Mouse (Mus musculus) large intestine, adult 2 months (tissue): ENCODE measurements at regions not wholly inside any gene's neighbourhood (a gene's known extent, or its start where the extent isn't known, plus 50 kb on each side); places are given as distances from the start of the nearest gene placed in this dataset.
"Not testable (repeated sequence)": the region's sequence is repeated elsewhere in the genome, so short reads cannot be mapped to it uniquely, and the experiment has no call there.

ENCODE experiments used
- DNase-seq: peaks from one replicate; pipeline ENCODE4 v3.0.0-alpha.2; 2012; ENCODE audit warnings: low read depth, low spot score
- WGBS: fragments of 180-500 bp; shearing (Covaris S2); methylation state at CpG from one replicate; pipeline ENCODE4 v1.1.7; 2018; 5-methylcytosine and 5-hydroxymethylcytosine counted together

GRCm38 (mm10) chr14:53134783-53135182 lies 639.2 kb upstream of the Olfr1507 start:
- not testable (repeated sequence) for DNase-seq

- WGBS, result 25% methylated on average over 6 of the region's 6 CpGs
- DNase-seq, result not testable (repeated sequence)
Measured at GRCm38 (mm10) chr14:53132390-53132789, 636.8 kb upstream of the Olfr1507 start.

GRCm38 (mm10) chr14:53121704-53122103 lies 626.2 kb upstream of the Olfr1507 start:
- DNase-seq, result not testable (repeated sequence)
- 8% methylated on average over 2 of the region's 3 CpGs for WGBS

- not testable (repeated sequence) for DNase-seq
- 72% methylated on average over 3 of the region's 3 CpGs for WGBS
Measured at GRCm38 (mm10) chr14:53109732-53110131, 614.2 kb upstream of the Olfr1507 start.

GRCm38 (mm10) chr14:53101362-53101761 lies 605.8 kb upstream of the Olfr1507 start:
- not testable (repeated sequence) for DNase-seq
- WGBS, result 24% methylated on average over 5 of the region's 5 CpGs

DNA sequence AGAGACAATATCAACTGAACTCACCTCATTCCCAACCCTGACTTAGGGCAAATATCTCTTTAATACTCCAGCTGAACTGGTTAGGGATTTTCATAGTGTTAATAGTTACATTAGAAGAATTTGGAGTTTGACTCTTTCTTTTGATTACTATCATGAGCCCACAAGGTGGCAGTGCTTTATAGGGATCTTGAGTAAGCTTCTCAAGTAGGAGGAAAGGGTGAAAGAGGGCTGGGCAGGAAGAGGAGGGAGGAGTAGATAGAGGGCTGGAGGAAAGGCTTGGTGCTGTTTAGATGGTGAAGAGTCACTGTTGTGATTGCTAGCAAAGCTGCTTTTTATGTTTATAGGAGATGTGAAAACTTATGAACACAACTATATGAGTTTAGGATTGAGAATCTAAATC lies 595.4 kb upstream of the Olfr1507 start:
- not testable (repeated sequence) for DNase-seq

- 69% methylated on average over 4 of the region's 4 CpGs for WGBS
- DNase-seq, result not testable (repeated sequence)
Measured at GRCm38 (mm10) chr14:53081853-53082252, 586.3 kb upstream of the Olfr1507 start.

- no CpG with 5 or more reads among the region's 2 CpGs for WGBS
- not testable (repeated sequence) for DNase-seq
Measured at GRCm38 (mm10) chr14:53081024-53081711, 585.6 kb upstream of the Olfr1507 start.

DNA sequence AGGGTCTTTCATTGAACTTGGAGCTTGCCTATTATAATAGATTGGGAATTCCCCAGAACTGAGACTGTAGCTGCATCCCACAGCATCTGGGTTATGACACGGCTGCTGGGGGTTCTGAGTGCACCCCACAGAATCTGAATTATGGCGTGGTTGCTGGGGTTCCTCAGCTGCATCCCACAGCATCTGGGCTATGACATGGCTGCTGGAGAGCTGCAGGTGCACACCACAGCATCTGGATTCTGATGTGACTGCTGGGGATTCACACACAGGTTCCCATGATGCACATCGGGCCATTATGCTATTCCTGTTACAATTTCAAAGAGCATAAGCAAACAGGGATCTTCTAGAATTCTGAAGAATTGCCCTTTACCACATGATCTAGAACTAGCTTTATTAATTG lies 585.0 kb upstream of the Olfr1507 start:
- DNase-seq, result not testable (repeated sequence)
- WGBS, result 82% methylated on average over 3 of the region's 3 CpGs

DNA sequence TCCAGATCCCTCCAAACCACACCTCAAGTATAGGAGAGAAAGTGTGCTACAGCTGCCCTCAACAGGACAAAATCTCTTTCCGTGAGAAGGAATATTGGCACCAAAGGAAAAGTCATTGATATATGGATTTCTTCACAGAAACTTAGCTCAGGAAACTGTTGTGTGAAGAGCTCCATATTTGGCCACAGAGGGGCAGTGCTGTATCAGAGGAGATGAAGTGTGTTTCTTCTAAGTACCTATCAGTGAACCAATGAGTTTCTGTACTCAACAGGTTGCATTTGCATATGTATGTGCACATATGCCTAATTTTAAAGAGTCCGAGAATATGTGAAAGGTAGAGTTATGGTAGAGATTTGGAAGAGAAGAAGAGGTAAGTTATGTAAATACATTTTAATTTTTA lies 580.4 kb upstream of the Olfr1507 start:
- not testable (repeated sequence) for DNase-seq
- 69% methylated on average over 2 of the region's 2 CpGs for WGBS

GRCm38 (mm10) chr14:53073126-53073525 lies 577.6 kb upstream of the Olfr1507 start:
- whole genome bisulfite sequencing, result 64% methylated on average over 6 of the region's 6 CpGs
- not testable (repeated sequence) for DNase-seq

GRCm38 (mm10) chr14:53072502-53072901 lies 577.0 kb upstream of the Olfr1507 start:
- DNase-seq, result not testable (repeated sequence)
- WGBS, result no CpG with 5 or more reads among the region's 1 CpGs

DNA sequence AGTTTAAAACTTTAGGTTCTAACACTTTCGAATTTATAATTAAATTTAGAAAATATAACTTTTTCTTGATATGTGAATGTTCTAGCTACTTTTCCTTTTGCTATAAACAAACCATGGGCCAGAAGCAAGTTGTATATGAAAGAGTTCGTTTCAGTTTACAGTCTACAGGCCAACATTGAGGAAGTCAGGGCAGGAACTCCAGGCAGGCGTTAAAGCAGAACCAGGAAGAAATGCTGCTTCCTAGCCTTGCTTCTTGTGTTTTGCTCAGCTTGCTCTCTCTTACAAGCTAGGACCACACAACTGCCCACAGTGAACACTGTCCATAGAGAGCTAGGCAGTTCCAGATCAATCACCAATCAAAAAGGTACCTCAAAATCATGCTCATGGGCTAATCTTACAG lies 558.9 kb upstream of the Olfr1507 start:
- WGBS, result 48% methylated on average over 2 of the region's 3 CpGs

DNA sequence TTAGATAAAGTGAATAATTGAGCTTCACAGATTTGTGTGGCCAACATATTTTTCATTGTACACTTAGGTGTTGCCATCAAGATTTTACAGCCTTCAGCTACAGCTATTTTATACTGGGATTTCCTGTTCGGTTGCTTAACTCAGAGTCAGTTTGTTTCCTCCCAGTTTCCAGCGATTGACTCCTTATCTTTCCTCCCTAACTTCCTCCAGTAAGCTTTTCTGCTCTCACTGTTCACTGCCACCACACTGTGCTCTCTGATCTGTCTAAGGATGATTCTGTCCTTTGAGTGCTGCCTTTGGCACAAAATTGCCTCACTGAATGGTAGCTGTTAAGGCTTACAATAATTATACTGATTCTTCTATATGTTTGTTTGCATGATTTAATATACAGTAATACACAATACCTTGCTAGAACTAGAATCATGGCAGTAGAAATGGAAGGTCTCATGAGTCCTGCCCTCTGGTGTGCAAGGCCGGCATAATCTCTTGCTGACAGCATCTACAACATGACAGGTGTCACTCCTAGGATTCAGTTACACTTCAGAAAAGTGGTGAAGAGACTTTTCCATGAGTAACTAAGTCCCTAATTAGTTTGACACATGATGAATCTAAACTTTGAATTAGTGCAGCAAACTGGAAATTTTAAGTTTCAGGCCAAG lies 558.0 kb upstream of the Olfr1507 start:
- WGBS, result 27% methylated on average over 2 of the region's 3 CpGs
- not testable (repeated sequence) for DNase-seq

More for the DNA sequence above, 558.9 kb upstream of the Olfr1507 start:
- DNase-seq, result not testable (repeated sequence)

GRCm38 (mm10) chr14:53047683-53048082 lies 552.1 kb upstream of the Olfr1507 start:
- not testable (repeated sequence) for DNase-seq
- 80% methylated on average over 3 of the region's 3 CpGs for WGBS

DNA sequence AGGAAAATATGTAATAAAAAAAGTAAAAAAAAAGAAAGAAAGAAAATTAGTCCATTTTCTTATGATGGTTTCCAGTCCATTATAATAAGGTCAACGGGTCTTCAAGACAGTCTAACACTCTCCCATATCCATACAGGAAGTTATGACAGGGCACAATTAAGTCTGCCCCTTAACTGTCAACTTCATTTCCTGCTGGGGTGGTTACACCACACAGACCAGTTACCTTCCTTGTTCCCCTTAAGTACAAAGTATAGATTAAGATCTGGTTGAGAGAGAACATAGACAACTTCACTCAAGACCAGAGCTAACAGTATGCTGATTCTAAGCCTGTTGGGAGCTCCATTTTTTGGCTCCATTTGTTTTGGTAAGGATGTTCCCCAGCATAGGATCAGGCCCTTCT lies 551.4 kb upstream of the Olfr1507 start:
- 83% methylated on average over 1 of the region's 1 CpGs for WGBS
- not testable (repeated sequence) for DNase-seq

GRCm38 (mm10) chr14:53045331-53045730 lies 549.8 kb upstream of the Olfr1507 start:
- not testable (repeated sequence) for DNase-seq
- 69% methylated on average over 3 of the region's 3 CpGs for WGBS

DNA sequence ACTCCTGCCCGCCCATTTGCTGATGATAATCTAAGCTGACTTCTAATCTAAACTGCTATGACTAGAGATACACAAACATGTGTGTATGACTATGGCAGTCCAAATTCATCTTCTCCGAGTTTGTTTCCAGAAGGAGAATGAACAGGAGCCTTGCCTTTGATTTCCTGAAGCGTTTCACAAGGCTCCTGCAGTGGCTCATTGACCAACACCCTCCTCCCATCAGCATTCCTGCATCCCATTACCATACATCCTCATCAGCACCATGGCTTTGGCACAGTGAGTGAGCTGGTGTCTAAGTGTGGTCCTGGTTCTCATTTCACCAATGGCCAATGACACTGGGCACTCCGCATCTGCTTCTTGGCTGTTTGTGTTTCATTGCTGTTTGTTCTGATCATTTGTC lies 548.6 kb upstream of the Olfr1507 start:
- WGBS, result 79% methylated on average over 4 of the region's 4 CpGs
- DNase-seq, result not testable (repeated sequence)

DNA sequence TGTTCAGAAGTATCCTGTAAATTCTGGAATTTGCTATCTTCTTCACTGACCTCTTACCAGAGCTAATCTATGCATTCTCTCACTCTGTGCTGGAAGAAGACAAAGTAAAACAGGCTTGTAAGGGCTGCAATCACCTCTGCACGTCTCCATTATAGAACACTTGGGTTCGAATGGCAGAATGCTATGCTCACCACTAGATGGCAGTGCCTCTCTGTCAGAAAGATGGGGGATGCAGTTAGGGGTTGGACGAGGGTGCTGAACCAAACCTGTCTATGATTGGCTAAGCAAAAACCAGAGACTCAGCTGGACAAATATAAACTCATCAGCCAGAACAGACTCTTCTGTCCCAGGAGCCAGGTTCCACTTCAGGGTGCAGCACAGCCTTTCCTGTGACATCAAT lies 546.5 kb upstream of the Olfr1507 start:
- DNase-seq, result not testable (repeated sequence)
- 12% methylated on average over 3 of the region's 3 CpGs for WGBS

DNA sequence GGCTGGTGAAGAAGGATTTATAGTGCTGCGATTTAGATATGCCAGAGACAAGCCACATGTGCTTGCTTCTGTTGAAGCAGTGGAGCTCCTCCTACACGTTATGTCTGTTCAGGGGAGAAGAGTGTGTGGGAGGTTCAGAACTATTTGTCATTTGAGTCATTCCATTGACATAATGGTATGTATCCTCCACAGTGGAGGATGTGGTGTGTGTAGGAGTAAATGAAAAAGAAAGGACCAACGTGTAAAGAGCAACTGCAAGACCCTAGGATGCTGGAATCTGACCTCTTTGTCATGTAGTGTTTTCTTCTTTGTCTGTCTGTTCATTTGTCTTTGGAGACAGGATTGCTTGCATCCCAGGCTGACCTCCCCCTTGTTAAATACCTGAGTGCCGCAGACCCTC lies 543.9 kb upstream of the Olfr1507 start:
- DNase-seq, result not testable (repeated sequence)
- WGBS, result 57% methylated on average over 4 of the region's 4 CpGs

- DNase-seq, result not testable (repeated sequence)
- no CpG with 5 or more reads among the region's 4 CpGs for WGBS
Measured at GRCm38 (mm10) chr14:53034940-53035339, 539.4 kb upstream of the Olfr1507 start.
